Mouse (Mus musculus): ENCODE data around the gene Wdr89. TPM values are rescaled to one million over a fixed set of nuclear protein-coding genes. Genes with fewer than 3 reads are reported as not detected.
"Not testable (repeated sequence)": the region's sequence is repeated elsewhere in the genome, so short reads cannot be mapped to it uniquely, and the experiment has no call there.

Wdr89 gene
- polyA plus RNA-seq, 1 experiment from 2014 or later = 5.2 TPM

GRCm38 (mm10) chr12:75689003-75689402 lies 19.7 kb upstream of the Wdr89 start:
- Histone ChIP-seq H3K9ac (replicated peaks) (no peak overlapping the region), H3K4me3 (replicated peaks) (no peak overlapping the region), H3K27me3 (replicated peaks) (no peaks in the 10 kb centered on the region), H3K4me1 (no peaks in the 10 kb centered on the region), H3K9me3 (replicated peaks) (no peaks in the 10 kb centered on the region), H3K36me3 (no peaks in the 10 kb centered on the region), H3K4me2 (no peak overlapping the region), H3K27ac (replicated peaks) (no peak overlapping the region)
- 82% methylated on average over 2 of the region's 2 CpGs for WGBS
- no peak for ATAC-seq (ENCODE audit: low FRiP score)

- no peak for ATAC-seq (ENCODE audit: low FRiP score)
- Histone ChIP-seq H3K27me3 (replicated peaks) (no peaks in the 10 kb centered on the region), H3K4me3 (replicated peaks) (no peak overlapping the region), H3K36me3 (no peaks in the 10 kb centered on the region), H3K9me3 (replicated peaks) (no peaks in the 10 kb centered on the region), H3K27ac (replicated peaks) (no peak overlapping the region), H3K9ac (replicated peaks) (no peak overlapping the region), H3K4me2 (no peak overlapping the region), H3K4me1 (no peaks in the 10 kb centered on the region)
- 68% methylated on average over 4 of the region's 4 CpGs for WGBS
These were observed 18.0 kb upstream of the Wdr89 start for GRCm38 (mm10) chr12:75687314-75687713.

GRCm38 (mm10) chr12:75684026-75684425 lies 14.7 kb upstream of the Wdr89 start:
- not testable (repeated sequence) for H3K9me3 ChIP-seq (replicated peaks); H3K27me3 ChIP-seq (replicated peaks); H3K9ac ChIP-seq (replicated peaks); H3K27ac ChIP-seq (replicated peaks); H3K4me2 ChIP-seq; H3K4me3 ChIP-seq (replicated peaks); H3K36me3 ChIP-seq; ATAC-seq (ENCODE audit: low FRiP score); H3K4me1 ChIP-seq
- WGBS = 84% methylated on average over 4 of the region's 4 CpGs

DNA sequence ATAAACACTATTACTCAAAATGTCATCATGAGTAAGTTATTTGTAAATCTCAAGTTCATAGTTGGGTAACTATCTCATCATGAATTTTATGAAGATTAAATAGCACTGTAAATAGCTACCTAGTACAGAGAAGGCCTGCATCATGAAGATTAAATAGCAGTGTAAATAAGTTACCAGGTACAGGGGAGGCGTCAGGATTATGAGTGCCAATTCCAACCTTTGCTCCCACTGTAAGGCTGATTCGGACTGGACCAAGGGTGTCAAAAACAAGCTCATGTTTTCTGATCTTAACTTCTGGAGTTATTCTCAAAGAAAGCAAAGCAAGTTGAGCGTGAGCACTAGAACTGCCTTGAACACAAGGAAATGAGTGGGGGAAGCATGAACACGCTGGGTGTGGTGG lies 14.3 kb upstream of the Wdr89 start:
- ATAC-seq (ENCODE audit: low FRiP score) = no peak
- Histone ChIP-seq H3K4me1 (no peaks in the 10 kb centered on the region), H3K9me3 (replicated peaks) (no peaks in the 10 kb centered on the region), H3K4me2 (no peak overlapping the region), H3K9ac (replicated peaks) (no peak overlapping the region), H3K27me3 (replicated peaks) (no peaks in the 10 kb centered on the region), H3K36me3 (no peaks in the 10 kb centered on the region), H3K4me3 (replicated peaks) (no peak overlapping the region), H3K27ac (replicated peaks) (no peak overlapping the region)
- 97% methylated on average over 4 of the region's 4 CpGs for WGBS

GRCm38 (mm10) chr12:75682842-75683241 lies 13.5 kb upstream of the Wdr89 start:
- Histone ChIP-seq H3K27me3 (replicated peaks) (no peaks in the 10 kb centered on the region), H3K4me1 (no peaks in the 10 kb centered on the region), H3K27ac (replicated peaks) (no peak overlapping the region), H3K36me3 (no peaks in the 10 kb centered on the region), H3K9ac (replicated peaks) (no peak overlapping the region), H3K4me2 (no peak overlapping the region), H3K9me3 (replicated peaks) (no peaks in the 10 kb centered on the region), H3K4me3 (replicated peaks) (no peak overlapping the region)
- no peak for ATAC-seq (ENCODE audit: low FRiP score)
- 88% methylated on average over 2 of the region's 2 CpGs for WGBS

- Histone ChIP-seq H3K27ac (replicated peaks) (no peak overlapping the region), H3K4me3 (replicated peaks) (no peak overlapping the region), H3K27me3 (replicated peaks) (no peaks in the 10 kb centered on the region), H3K9ac (replicated peaks) (no peak overlapping the region), H3K9me3 (replicated peaks) (no peaks in the 10 kb centered on the region), H3K4me1 (no peaks in the 10 kb centered on the region), H3K36me3 (no peaks in the 10 kb centered on the region), H3K4me2 (no peak overlapping the region)
- no peak for ATAC-seq (ENCODE audit: low FRiP score)
- WGBS = 85% methylated on average over 4 of the region's 4 CpGs
These were observed 11.8 kb upstream of the Wdr89 start for GRCm38 (mm10) chr12:75681101-75681500.

DNA sequence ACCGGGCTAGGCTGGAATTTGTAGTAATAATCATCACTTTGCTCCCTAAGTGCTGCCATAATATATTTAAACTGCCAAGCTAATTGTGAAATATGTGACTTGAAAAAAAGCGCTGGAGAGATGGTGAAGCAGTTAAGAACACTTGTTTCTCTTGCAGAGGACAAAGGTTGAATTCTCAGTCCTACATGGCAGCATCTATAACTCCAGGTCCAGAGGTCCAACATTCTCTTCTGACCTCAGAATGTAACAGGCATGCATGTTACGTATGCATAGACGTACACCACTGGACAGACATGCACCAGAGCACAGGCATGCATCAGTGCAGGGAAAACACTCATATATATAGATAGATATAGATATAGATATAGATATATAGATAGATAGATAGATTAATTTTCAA lies 9.1 kb upstream of the Wdr89 start:
- H3K27ac ChIP-seq (replicated peaks) = no peak overlapping the region
- H3K36me3 ChIP-seq = no peaks in the 10 kb centered on the region
- no peaks in the 10 kb centered on the region for H3K9me3 ChIP-seq (replicated peaks)
- H3K4me2 ChIP-seq = no peak overlapping the region
- no peak for ATAC-seq (ENCODE audit: low FRiP score)
- WGBS = 93% methylated on average over 4 of the region's 4 CpGs
- H3K4me3 ChIP-seq (replicated peaks) = no peak overlapping the region
- H3K27me3 ChIP-seq (replicated peaks) = no peaks in the 10 kb centered on the region
- H3K9ac ChIP-seq (replicated peaks) = no peak overlapping the region
- H3K4me1 ChIP-seq = no peaks in the 10 kb centered on the region

- no peaks in the 10 kb centered on the region for H3K27me3 ChIP-seq (replicated peaks)
- no peak for ATAC-seq (ENCODE audit: low FRiP score)
- H3K4me3 ChIP-seq (replicated peaks) = no peak overlapping the region
- no peak overlapping the region for H3K27ac ChIP-seq (replicated peaks)
- no peak overlapping the region for H3K4me2 ChIP-seq
- no peak overlapping the region for H3K9ac ChIP-seq (replicated peaks)
- no peaks in the 10 kb centered on the region for H3K36me3 ChIP-seq
- H3K4me1 ChIP-seq = peaks cover 15% of the 10 kb centered on the region
- no peaks in the 10 kb centered on the region for H3K9me3 ChIP-seq (replicated peaks)
- WGBS = 92% methylated on average over 4 of the region's 4 CpGs
These were observed 3.3 kb upstream of the Wdr89 start for GRCm38 (mm10) chr12:75672630-75673029.

- Histone ChIP-seq H3K9me3 (replicated peaks) (no peaks in the 10 kb centered on the region), H3K4me3 (replicated peaks) (no peak overlapping the region), H3K4me2 (no peak overlapping the region), H3K9ac (replicated peaks) (no peak overlapping the region), H3K27me3 (replicated peaks) (no peaks in the 10 kb centered on the region), H3K27ac (replicated peaks) (no peak overlapping the region), H3K36me3 (no peaks in the 10 kb centered on the region), H3K4me1 (peaks cover 15% of the 10 kb centered on the region)
- 81% methylated on average over 3 of the region's 3 CpGs for WGBS
- ATAC-seq (ENCODE audit: low FRiP score) = no peak
These were observed 2.5 kb upstream of the Wdr89 start for GRCm38 (mm10) chr12:75671759-75672315.

DNA sequence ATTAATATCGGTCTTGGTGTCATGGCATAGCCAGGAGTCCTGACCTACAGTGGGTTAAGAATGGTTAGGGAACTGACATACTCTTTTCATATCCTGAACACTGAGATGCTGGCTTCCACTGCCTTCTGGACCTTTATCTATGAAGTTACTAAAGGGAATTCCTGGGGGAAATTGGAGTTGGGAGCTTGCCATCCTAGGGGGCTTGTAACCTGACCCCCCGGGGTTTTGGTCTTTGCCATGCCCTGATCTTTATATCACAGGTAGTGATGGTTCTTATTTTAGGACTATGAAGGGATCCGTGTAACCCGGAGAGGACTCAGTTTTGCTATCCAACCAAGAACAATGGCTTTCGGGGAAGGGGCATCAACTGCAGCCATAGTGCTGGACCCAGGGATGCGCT lies 1.3 kb upstream of the Wdr89 start:
- no peak for ATAC-seq (ENCODE audit: low FRiP score)
- H3K27me3 ChIP-seq (replicated peaks) = no peaks in the 10 kb centered on the region
- H3K36me3 ChIP-seq = no peaks in the 10 kb centered on the region
- 92% methylated on average over 6 of the region's 6 CpGs for WGBS
- peaks cover 15% of the 10 kb centered on the region for H3K4me1 ChIP-seq
- peak overlapping the region; percentile 47 for H3K9ac ChIP-seq (replicated peaks)
- peak overlapping the region; percentile 71 for H3K4me2 ChIP-seq
- H3K9me3 ChIP-seq (replicated peaks) = no peaks in the 10 kb centered on the region
- peak overlapping the region; percentile 72 for H3K4me3 ChIP-seq (replicated peaks)
- peak overlapping the region; percentile 90 for H3K27ac ChIP-seq (replicated peaks)

GRCm38 (mm10) chr12:75668916-75669257 lies 450 bp downstream of the Wdr89 start:
- H3K4me3 ChIP-seq (replicated peaks) = peak overlapping the region; percentile 72
- H3K4me1 ChIP-seq = peaks cover 15% of the 10 kb centered on the region
- peak overlapping the region; percentile 62 for H3K9ac ChIP-seq (replicated peaks)
- H3K27me3 ChIP-seq (replicated peaks) = no peaks in the 10 kb centered on the region
- peak overlapping the region; percentile 63 for H3K4me2 ChIP-seq
- H3K9me3 ChIP-seq (replicated peaks) = no peaks in the 10 kb centered on the region
- H3K27ac ChIP-seq (replicated peaks) = peak overlapping the region; percentile 85
- ATAC-seq (ENCODE audit: low FRiP score) = no peak
- 2% methylated on average over 9 of the region's 9 CpGs for WGBS
- H3K36me3 ChIP-seq = no peaks in the 10 kb centered on the region

- Histone ChIP-seq H3K36me3 (no peaks in the 10 kb centered on the region), H3K4me3 (replicated peaks) (no peak overlapping the region), H3K9me3 (replicated peaks) (no peaks in the 10 kb centered on the region), H3K27ac (replicated peaks) (no peak overlapping the region), H3K4me2 (peak overlapping the region; percentile 63), H3K9ac (replicated peaks) (no peak overlapping the region), H3K4me1 (peaks cover 15% of the 10 kb centered on the region), H3K27me3 (replicated peaks) (no peaks in the 10 kb centered on the region)
- no peak for ATAC-seq (ENCODE audit: low FRiP score)
- WGBS = 98% methylated on average over 2 of the region's 2 CpGs
These were observed 1.1 kb downstream of the Wdr89 start for GRCm38 (mm10) chr12:75668221-75668620.

DNA sequence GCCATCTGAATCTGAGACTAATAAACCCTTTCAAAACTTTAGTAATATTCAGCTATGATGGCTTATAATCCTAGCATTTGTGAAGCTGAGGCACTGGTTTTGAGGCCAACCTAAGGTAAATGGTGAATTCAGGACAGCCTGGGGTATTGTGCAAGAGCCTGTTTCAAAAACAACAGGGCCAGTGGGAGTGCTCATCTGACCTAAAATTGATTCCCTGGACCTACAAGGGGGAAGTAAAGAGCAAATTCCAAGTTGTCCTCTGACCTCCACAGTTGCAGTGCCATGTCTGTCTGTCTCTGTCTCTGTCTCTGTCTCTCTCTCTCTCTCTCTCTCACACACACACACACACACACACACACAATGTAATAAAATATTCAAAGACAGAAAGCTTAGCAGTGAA lies 2.4 kb downstream of the Wdr89 start:
- ATAC-seq (ENCODE audit: low FRiP score) = no peak
- Histone ChIP-seq H3K27ac (replicated peaks) (no peak overlapping the region), H3K4me3 (replicated peaks) (no peak overlapping the region), H3K4me2 (no peak overlapping the region), H3K9me3 (replicated peaks) (no peaks in the 10 kb centered on the region), H3K9ac (replicated peaks) (no peak overlapping the region), H3K36me3 (no peaks in the 10 kb centered on the region), H3K27me3 (replicated peaks) (no peaks in the 10 kb centered on the region), H3K4me1 (peaks cover 15% of the 10 kb centered on the region)

Measured in neural tube, embryonic 15.5 days (tissue).